In genomic region chr5:115438667-115439066, GRCm38 (mm10) we compare ENCODE assay signal across 12 mouse cellular contexts. TPM values are rescaled to one million over a fixed set of nuclear protein-coding genes. Genes with fewer than 3 reads are reported as not detected.
DNase-seq lines count a peak whose midpoint lies in the region; ATAC-seq and TF ChIP-seq lines count a peak whose summit lies in the region.
"Had no signal": no experiment of that assay in that cellular context is flagged by ENCODE, and none has a peak within 500 bp of the region (broad histone marks: within the 10 kb centered on the region; RNA-seq: fewer than 3 reads in every experiment).

No protein-coding gene starts in this region.

- 18% methylated on average over 7 of the region's 7 CpGs for WGBS in embryonic facial prominence, embryonic 14.5 days
- 15% methylated on average over 7 of the region's 7 CpGs for WGBS in hindbrain, embryonic 13.5 days
- 18% methylated on average over 7 of the region's 7 CpGs for WGBS in midbrain, embryonic 16.5 days
- 64% methylated on average over 7 of the region's 7 CpGs for WGBS in liver, postnatal 0 days (ENCODE audit: insufficient replicate concordance)

- no peak overlapping the region for H3K27ac ChIP-seq in embryonic facial prominence, embryonic 14.5 days (replicated peaks; ENCODE audit: low read depth, low read length)
- peak overlapping the region; percentile 100 for H3K27ac ChIP-seq in hindbrain, embryonic 13.5 days
- H3K27ac ChIP-seq in midbrain, embryonic 16.5 days (ENCODE audit: low read length) = peak overlapping the region; percentile 98
- no peak overlapping the region for H3K27ac ChIP-seq in liver, postnatal 0 days (ENCODE audit: low read depth)
- H3K27ac ChIP-seq: kidney, postnatal 0 days had no signal

- no peak for TF ChIP-seq CTCF in liver, postnatal 0 days (IDR thresholded peaks at IDR 0.05; ENCODE audit: low read depth)

- no peak overlapping the region for H3K4me2 ChIP-seq in embryonic facial prominence, embryonic 14.5 days (ENCODE audit: low read depth, low read length)
- H3K4me2 ChIP-seq in hindbrain, embryonic 13.5 days = peak overlapping the region; percentile 92
- peak overlapping the region; percentile 17 for H3K4me2 ChIP-seq in midbrain, embryonic 16.5 days (ENCODE audit: low read length)
- H3K4me2 ChIP-seq in liver, postnatal 0 days (ENCODE audit: low read depth, low read length) = no peak overlapping the region

- peak; percentile 52 for DNase-seq in embryo, embryonic 9.5 days (ENCODE audit: extremely low spot score)
- DNase-seq in embryonic facial prominence, embryonic 14.5 days (ENCODE audit: low spot score) = no peak
- no peak for DNase-seq in cerebellum, adult 11 months
- DNase-seq in right cerebral cortex, adult 2 months (ENCODE audit: low spot score in 2 of 2) = no peak
- DNase-seq in liver, postnatal 0 days = no peak
- DNase-seq: cerebellum, postnatal 10 days; lung, adult 2 months; thymus, postnatal 36 days had no signal

- TF ChIP-seq EP300 in liver, postnatal 0 days (IDR thresholded peaks at IDR 0.05; ENCODE audit: low read depth) = no peak

- peaks cover 41% of the 10 kb centered on the region for H3K4me1 ChIP-seq in embryonic facial prominence, embryonic 14.5 days (ENCODE audit: control insufficient read depth, insufficient read depth, low read length)
- H3K4me1 ChIP-seq in hindbrain, embryonic 13.5 days (replicated peaks) = peaks cover 70% of the 10 kb centered on the region
- H3K4me1 ChIP-seq in midbrain, embryonic 16.5 days (ENCODE audit: control insufficient read depth, insufficient read depth, low read length) = peaks cover 57% of the 10 kb centered on the region
- H3K4me1 ChIP-seq in liver, postnatal 0 days (ENCODE audit: insufficient read depth) = no peaks in the 10 kb centered on the region

- H3K9ac ChIP-seq in embryonic facial prominence, embryonic 14.5 days (ENCODE audit: low read depth, low read length) = 0 out of 2 replicates have a peak overlapping the region, but pooled peaks have one; percentile 37
- H3K9ac ChIP-seq in hindbrain, embryonic 13.5 days = peak overlapping the region; percentile 83
- peak overlapping the region; percentile 41 for H3K9ac ChIP-seq in midbrain, embryonic 16.5 days (ENCODE audit: low read depth, low read length)
- H3K9ac ChIP-seq in liver, postnatal 0 days (replicated peaks) = no peak overlapping the region

- H3K4me3 ChIP-seq in embryonic facial prominence, embryonic 14.5 days (ENCODE audit: low read depth, low read length) = no peak overlapping the region
- peak overlapping the region; percentile 2; the same call in 1 of the 2 replicates for H3K4me3 ChIP-seq in hindbrain, embryonic 13.5 days
- no peak overlapping the region for H3K4me3 ChIP-seq in midbrain, embryonic 16.5 days (ENCODE audit: low read depth, low read length)
- H3K4me3 ChIP-seq in liver, postnatal 0 days (ENCODE audit: low read depth, low read length) = no peak overlapping the region
- H3K4me3 ChIP-seq: megakaryocyte, embryonic 14.5 days had no signal

- no peaks in the 10 kb centered on the region for H3K9me3 ChIP-seq in embryonic facial prominence, embryonic 14.5 days (ENCODE audit: control insufficient read depth, low read length)
- H3K9me3 ChIP-seq in hindbrain, embryonic 13.5 days = no peaks in the 10 kb centered on the region
- no peaks in the 10 kb centered on the region for H3K9me3 ChIP-seq in midbrain, embryonic 16.5 days (replicated peaks; ENCODE audit: control insufficient read depth, low read length, poor library complexity, severe bottlenecking)
- H3K9me3 ChIP-seq in liver, postnatal 0 days (ENCODE audit: low read length) = no peaks in the 10 kb centered on the region
- H3K9me3 ChIP-seq: megakaryocyte, embryonic 14.5 days had no signal

- ATAC-seq in embryonic facial prominence, embryonic 14.5 days (ENCODE audit: low read depth) = no peak
- ATAC-seq in hindbrain, embryonic 13.5 days (ENCODE audit: low FRiP score) = no peak
- no peak for ATAC-seq in midbrain, embryonic 16.5 days
- no peak for ATAC-seq in liver, postnatal 0 days

- peaks cover 64% of the 10 kb centered on the region for H3K36me3 ChIP-seq in embryonic facial prominence, embryonic 14.5 days (ENCODE audit: control insufficient read depth, insufficient read depth, low read length)
- peaks cover 58% of the 10 kb centered on the region for H3K36me3 ChIP-seq in hindbrain, embryonic 13.5 days
- H3K36me3 ChIP-seq in midbrain, embryonic 16.5 days (ENCODE audit: control insufficient read depth, insufficient read depth, low read length) = peaks cover 14% of the 10 kb centered on the region
- no peaks in the 10 kb centered on the region for H3K36me3 ChIP-seq in liver, postnatal 0 days (replicated peaks; ENCODE audit: insufficient read depth, low read length)

- H3K27me3 ChIP-seq in embryonic facial prominence, embryonic 14.5 days (replicated peaks; ENCODE audit: control insufficient read depth, insufficient read depth, low read length) = no peaks in the 10 kb centered on the region
- H3K27me3 ChIP-seq in hindbrain, embryonic 13.5 days = no peaks in the 10 kb centered on the region
- H3K27me3 ChIP-seq in midbrain, embryonic 16.5 days (ENCODE audit: control insufficient read depth, insufficient read depth, low read depth, low read length) = no peaks in the 10 kb centered on the region
- H3K27me3 ChIP-seq in liver, postnatal 0 days (ENCODE audit: insufficient read depth, low read length) = peaks cover 12% of the 10 kb centered on the region

RNA-seq across cellular contexts. Expression of gene Msi1, which starts 9.3 kb away (rescaled TPM):
- polyA plus RNA-seq in embryonic facial prominence, embryonic 14.5 days (2014; fragmentation: Nextera tagmentation; extraction: Ambion mirVana) = 16.0 and 16.2 TPM in 2 replicates
- 71.8 and 76.9 TPM in 2 replicates for polyA plus RNA-seq in hindbrain, embryonic 13.5 days (2015; fragmentation: Nextera tagmentation; extraction: Ambion mirVana)
- polyA plus RNA-seq in midbrain, embryonic 16.5 days (2015; fragmentation: Nextera tagmentation; extraction: Ambion mirVana) = 47.9 and 53.7 TPM in 2 replicates
- 0.15 and 0.26 TPM in 2 replicates for polyA plus RNA-seq in liver, postnatal 0 days (2015; fragmentation: Nextera tagmentation; extraction: Ambion mirVana)

RNA-seq across cellular contexts. Expression of gene Pla2g1b, which starts 27.4 kb away (rescaled TPM):
- not detected in 2 replicates for polyA plus RNA-seq in embryonic facial prominence, embryonic 14.5 days (2014; fragmentation: Nextera tagmentation; extraction: Ambion mirVana)
- polyA plus RNA-seq in hindbrain, embryonic 13.5 days (2015; fragmentation: Nextera tagmentation; extraction: Ambion mirVana) = not detected in 2 replicates
- not detected in 2 replicates for polyA plus RNA-seq in midbrain, embryonic 16.5 days (2015; fragmentation: Nextera tagmentation; extraction: Ambion mirVana)
- not detected in 2 replicates for polyA plus RNA-seq in liver, postnatal 0 days (2015; fragmentation: Nextera tagmentation; extraction: Ambion mirVana)

RNA-seq across cellular contexts. Expression of gene Sirt4, which starts 45.9 kb away (rescaled TPM):
- polyA plus RNA-seq in embryonic facial prominence, embryonic 14.5 days (2014; fragmentation: Nextera tagmentation; extraction: Ambion mirVana) = 13.9 and 20.3 TPM in 2 replicates
- 30.0 TPM in 2 replicates for polyA plus RNA-seq in hindbrain, embryonic 13.5 days (2015; fragmentation: Nextera tagmentation; extraction: Ambion mirVana)
- polyA plus RNA-seq in midbrain, embryonic 16.5 days (2015; fragmentation: Nextera tagmentation; extraction: Ambion mirVana) = 32.3 and 32.7 TPM in 2 replicates
- polyA plus RNA-seq in liver, postnatal 0 days (2015; fragmentation: Nextera tagmentation; extraction: Ambion mirVana) = 3.5 and 3.9 TPM in 2 replicates

Comparison
In these comparisons a context has a peak if more than half of its experiments do, and no peak if none do; other contexts are left out.
1. H3K27ac ChIP-seq: peak in hindbrain, embryonic 13.5 days (single experiment) and midbrain, embryonic 16.5 days (single experiment); none in embryonic facial prominence, embryonic 14.5 days (single experiment) and liver, postnatal 0 days (single experiment).
2. H3K4me2 ChIP-seq: peak in hindbrain, embryonic 13.5 days (single experiment) and midbrain, embryonic 16.5 days (single experiment); none in embryonic facial prominence, embryonic 14.5 days (single experiment) and liver, postnatal 0 days (single experiment).
3. RNA of gene Msi1, which starts 9.3 kb away (polyA plus RNA-seq): 71.8 to 76.9 TPM in hindbrain, embryonic 13.5 days, 47.9 to 53.7 TPM in midbrain, embryonic 16.5 days and 16.0 to 16.2 TPM in embryonic facial prominence, embryonic 14.5 days; 0.15 to 0.26 TPM in liver, postnatal 0 days; every median in the first group is over 10 times any median in the second.